Mouse (Mus musculus): Measurements from ENCODE around the gene Sh3bp4. TPM values are rescaled to one million over a fixed set of nuclear protein-coding genes. Genes with fewer than 3 reads are reported as not detected.
A peak's percentile ranks its signal among the peaks of the same experiment; 100 is the strongest.

The Sh3bp4 gene
- total RNA-seq (2015; ENCODE audit: low replicate concordance): 0.72 TPM in 1 of 2 replicates, not detected in the other
- not detected in 2 replicates for total RNA-seq (2017; ENCODE audit: low replicate concordance)

DNA sequence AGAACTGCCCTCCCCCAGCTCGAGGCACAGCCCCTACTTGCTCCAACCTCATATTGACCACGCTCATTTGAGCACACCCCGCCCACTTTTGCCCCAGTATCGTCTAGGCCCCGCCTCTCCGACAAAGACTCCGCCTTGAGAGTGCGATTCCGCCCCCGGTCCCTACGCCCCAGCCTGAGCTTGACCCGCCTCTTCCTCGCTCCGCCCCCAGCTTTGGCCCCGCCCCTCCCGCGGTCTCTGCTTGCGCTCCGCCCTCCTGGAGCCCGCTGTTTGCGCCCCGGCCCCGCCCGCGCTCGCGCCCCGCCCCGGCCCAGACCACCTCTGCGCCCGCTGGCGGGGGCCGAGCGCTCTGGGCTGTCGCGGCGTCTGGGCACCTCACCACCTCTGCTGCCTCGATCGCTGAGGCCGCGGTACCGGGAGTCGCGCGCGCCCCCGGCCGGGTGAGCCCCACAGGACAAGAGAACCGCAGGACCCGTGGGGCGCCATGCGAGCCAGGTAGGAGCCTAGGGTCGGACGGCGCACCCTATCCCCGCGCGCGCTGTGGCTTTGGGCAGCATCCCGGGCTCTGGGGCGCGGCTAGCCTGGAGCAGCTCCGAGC lies at the start of gene Sh3bp4:
Gene Sh3bp4, plus strand, starts transcription at position 313 of the 598 bp plus-strand sequence.
- peak; percentile 49; the same call in 1 of the 2 replicates for ATAC-seq (replicated peaks; ENCODE audit: low FRiP score, poor library complexity, severe bottlenecking)

DNA sequence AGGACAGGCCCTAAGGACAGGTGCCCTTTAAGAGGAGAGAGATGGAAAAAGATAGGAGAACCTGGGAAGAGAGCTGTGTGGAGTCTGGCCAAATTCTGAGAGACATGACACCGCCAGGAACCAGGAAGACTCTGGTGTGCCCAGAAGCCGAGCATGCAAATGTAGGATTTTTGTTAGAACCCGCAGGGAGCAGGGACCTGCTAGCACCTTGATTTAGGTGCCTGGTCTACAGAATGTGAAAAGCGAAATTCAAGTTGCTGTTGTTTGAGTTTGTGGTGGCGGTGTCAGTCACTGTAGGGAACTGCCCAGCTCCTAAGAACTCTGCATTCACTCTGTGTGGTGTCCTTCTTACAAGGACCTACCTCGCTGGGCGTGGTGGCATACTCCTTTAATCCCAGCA lies 47.2 kb upstream of the Sh3bp4 start:
- ATAC-seq (replicated peaks; ENCODE audit: low FRiP score, poor library complexity, severe bottlenecking): no peak

DNA sequence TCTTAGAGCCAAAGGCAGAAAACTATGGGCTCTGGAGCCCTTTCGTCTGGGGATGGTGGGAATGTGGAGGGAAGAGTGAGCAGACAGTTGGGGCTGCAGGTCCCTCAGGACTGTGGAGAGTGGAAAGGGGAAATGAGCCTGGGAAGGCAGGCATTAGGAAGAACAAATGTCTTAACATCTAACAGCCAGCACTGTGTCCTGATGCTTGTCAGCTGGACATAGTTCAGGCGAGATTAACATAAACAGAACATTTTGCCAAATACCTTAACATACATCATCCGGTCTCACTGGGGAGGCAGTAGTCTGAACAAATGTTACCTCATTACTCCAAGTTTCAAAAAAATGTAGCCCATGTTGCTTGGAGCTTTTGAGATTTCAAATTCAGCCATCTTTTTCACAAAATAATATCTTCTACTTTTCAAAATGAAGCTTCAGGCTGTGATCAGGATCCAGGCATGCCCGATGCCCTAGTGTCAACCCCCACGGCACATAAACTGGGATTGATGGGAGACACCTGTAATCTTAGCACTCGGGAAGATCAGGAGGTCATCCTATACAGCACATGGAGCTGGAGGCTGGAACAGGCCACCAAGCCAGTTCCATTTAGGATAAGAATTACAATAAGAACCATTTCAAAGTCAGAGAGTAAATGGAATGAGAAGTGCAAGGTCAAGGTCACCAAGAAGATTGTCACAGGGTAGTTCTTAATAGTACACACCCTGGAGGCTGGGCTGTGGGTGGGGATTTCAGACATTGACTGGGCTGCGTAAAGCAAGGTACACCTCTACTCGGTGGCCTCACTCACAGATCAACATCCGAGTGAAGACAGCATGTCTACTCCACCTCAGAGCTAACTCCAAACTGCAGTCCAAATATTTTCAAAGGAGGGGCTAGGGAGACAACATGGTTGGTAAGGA lies 45.3 kb upstream of the Sh3bp4 start:
- ATAC-seq (replicated peaks; ENCODE audit: low FRiP score, poor library complexity, severe bottlenecking): no peak

DNA sequence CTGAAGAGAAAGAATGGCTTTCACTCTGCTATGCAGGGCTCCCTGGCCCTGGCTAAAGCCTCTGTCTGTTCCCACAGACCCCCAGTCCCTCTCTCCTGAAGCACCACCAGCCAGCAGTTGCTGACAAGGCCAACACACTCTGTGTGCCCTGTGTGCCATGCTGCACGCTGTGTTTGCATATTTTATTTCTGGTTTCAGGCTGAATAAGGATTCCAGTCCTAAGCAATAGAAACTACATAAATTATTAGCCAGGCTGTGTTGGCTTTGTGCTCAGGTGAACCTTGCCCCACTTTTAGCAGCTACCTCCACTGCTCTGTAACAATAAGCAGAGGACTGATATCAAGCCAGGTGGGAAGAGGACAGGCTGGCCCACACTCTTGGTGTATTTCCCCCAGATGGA lies 44.2 kb upstream of the Sh3bp4 start:
- ATAC-seq (replicated peaks; ENCODE audit: low FRiP score, poor library complexity, severe bottlenecking): no peak

DNA sequence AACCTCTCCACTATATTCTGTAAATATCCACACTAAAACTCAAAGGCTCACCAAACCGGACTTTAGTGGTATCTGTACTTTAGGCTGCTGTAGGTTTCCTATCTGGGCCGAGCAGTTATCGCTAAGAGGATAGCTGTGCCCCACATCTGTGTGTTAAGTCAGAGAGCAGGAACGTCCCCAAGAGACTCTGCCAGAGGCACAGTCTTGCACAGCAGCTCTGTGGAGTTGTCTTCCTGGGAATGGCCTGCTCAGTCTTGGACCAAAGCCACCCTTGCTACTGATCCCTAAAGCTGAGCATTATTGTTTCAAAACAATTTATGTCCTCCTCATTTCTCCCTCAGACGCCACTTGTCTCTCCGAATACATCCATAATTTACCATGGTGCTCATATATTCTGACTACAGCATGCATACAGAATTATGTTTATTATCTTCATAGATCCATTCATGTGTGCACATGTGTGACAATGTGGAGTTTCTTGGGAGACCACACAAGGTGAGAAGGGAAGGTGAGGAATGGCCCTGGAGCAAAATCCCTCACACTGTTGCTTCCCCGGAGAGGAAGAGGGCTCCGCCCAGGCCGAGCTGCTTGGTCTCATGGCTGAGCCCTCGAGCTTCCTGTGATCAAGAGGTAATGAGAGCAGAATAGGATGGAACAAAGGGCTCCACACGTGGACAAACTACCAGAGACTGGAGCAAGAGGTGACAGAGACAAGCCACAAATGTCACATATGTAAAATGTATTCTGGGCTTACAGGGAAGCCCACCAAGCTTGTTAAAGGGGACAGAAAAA lies 40.9 kb upstream of the Sh3bp4 start:
- no peak for ATAC-seq (replicated peaks; ENCODE audit: low FRiP score, poor library complexity, severe bottlenecking)

DNA sequence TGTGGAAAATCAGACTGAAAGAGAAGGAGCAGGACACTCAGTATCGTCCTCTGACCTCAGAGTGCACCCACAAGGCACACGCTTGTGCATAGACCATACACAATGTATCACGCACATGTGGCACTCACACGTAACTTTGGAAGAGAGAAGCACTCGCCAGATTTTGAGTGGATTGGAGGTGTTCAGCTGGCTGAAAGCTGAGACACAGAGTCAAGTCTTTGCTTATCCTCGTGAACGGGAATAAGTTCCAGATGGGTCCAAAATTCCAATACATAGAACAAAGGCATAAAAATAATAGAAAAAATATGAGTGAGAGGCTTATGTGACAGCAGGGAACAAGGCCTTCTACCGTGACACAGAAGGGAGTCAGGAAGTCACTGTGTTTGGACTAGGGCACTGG lies 36.6 kb upstream of the Sh3bp4 start:
- ATAC-seq (replicated peaks; ENCODE audit: low FRiP score, poor library complexity, severe bottlenecking): no peak

DNA sequence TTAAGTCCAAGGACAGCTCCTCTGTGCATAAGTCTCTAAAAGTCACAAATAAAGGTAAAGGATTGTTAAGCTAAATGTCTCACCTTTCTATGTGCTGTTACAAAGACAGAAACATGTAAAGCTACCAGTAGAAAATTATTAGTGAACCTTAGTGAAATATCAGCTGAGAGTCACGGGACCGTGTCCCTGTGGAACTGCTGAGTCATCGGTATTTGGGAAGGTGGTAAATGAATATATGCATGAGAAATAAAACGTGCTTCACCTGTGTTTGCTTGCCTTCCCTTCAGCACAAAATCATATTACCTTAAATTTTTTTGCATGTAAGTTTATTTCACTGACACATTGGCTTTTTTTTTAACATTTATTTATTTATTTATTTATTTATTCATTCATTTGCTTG lies 36.2 kb upstream of the Sh3bp4 start:
- ATAC-seq (replicated peaks; ENCODE audit: low FRiP score, poor library complexity, severe bottlenecking): no peak

DNA sequence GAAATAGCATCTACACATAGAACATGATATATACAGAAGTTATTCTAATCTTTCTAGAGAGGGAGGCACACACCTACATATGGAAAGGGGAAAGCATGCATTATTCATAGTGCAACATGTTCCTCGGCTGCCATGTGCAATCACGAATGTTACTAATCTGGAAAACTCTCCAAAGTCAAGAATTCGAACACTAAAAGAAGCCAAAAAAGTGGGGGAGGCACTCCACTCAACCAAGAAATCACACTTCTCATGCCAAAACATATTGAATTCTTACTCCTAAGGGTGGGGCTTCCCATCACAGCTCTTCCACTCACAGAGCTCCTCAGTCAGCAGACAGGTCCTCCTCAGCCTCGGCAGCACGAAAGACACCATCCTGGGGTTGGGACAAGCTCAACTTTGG lies 35.1 kb upstream of the Sh3bp4 start:
- no peak for ATAC-seq (replicated peaks; ENCODE audit: low FRiP score, poor library complexity, severe bottlenecking)

DNA sequence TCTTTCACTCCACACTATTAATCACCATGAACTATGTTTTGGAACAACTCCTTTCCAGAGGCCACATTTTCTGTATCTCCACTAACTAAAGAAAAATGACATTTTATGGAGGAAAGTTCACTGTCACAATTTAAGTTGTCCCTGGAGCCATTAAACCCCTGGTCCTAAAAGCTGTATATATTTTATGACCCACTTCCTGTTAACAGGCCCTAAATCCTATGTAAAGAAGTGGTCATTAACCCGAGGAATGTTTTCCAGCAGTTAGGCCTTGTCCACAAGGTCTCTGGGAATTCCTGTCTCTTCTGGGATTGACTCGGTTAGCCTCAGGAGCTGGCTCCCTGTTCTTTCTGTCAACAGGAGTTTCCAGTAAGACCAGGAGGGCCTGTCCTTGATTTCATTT lies 30.4 kb upstream of the Sh3bp4 start:
- ATAC-seq (replicated peaks; ENCODE audit: low FRiP score, poor library complexity, severe bottlenecking): no peak

DNA sequence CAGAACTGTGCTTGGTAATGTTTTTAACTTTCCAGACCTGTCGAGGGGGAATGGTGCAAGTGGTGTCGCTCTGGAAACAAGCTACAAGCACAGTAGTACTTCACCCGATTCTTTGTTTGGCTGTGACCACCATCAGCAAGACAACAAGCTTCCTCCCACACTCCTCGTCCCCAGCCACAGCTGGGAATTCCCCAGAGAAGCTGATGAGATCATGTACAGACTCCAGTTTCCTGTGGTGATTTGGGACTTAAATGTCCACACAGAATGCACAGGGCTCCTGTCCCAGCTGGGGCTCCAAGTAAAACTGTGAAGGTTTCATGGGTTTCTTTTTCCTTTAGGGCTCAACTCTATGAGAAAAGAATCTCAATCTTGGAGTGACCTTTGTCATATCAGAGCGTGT lies 28.9 kb upstream of the Sh3bp4 start:
- ATAC-seq (replicated peaks; ENCODE audit: low FRiP score, poor library complexity, severe bottlenecking): no peak

DNA sequence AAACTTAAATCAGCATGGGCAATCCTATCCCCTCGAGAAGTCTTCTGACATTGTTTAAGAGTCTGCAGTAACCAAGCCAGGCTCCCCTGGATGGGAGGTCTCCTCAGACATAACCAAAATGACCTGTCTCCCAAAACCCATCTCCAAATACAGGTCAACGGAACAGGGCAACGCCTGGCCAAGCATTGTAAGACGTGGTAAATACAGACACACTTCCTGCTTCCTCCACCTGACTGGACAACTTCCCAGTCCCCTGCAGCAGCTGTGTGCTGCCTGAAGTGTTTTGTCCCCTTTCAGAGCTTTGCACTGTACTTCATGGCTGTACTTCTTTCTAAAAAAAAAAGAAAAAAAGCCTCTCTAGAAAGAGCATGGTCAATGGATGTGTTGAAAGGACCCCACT lies 28.1 kb upstream of the Sh3bp4 start:
- ATAC-seq (replicated peaks; ENCODE audit: low FRiP score, poor library complexity, severe bottlenecking): no peak

DNA sequence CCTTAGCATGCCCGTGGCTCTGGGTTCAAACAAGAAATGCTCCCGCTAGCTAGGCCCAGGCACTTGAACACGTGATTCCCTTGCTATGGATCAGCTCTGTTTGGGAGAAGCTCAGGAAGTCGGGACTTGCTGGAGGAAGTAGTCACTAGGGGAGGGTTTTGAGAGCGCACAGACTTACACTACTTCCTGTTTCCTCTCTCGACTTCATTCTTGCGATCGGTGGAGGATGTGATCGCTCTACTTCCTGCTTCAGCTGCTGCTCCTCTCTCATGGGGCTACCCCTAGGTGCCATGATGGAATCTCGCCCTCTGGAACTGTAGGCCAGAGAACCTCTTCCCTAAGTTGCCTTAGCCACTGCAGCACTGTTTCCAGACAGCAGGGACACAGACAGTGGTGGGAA lies 27.3 kb upstream of the Sh3bp4 start:
- no peak for ATAC-seq (replicated peaks; ENCODE audit: low FRiP score, poor library complexity, severe bottlenecking)

DNA sequence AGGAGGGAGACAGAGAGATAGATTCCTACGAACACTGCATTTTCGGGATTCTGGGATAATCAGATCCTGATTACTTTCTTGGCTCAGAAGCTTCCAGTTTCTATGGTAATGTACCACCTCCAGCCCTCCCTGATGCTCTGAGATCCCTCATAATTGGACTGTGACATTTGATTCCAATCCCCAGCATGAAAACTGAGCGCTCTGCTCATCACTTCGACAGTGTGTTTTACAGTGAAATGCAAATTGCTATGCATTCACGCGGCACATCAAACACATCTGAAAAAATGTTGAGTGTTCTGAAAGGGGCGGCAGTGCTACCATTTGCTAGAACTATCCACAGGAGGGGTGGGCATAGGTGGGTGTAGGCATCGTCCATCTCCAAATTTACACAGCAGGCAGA lies 24.8 kb upstream of the Sh3bp4 start:
- no peak for ATAC-seq (replicated peaks; ENCODE audit: low FRiP score, poor library complexity, severe bottlenecking)

DNA sequence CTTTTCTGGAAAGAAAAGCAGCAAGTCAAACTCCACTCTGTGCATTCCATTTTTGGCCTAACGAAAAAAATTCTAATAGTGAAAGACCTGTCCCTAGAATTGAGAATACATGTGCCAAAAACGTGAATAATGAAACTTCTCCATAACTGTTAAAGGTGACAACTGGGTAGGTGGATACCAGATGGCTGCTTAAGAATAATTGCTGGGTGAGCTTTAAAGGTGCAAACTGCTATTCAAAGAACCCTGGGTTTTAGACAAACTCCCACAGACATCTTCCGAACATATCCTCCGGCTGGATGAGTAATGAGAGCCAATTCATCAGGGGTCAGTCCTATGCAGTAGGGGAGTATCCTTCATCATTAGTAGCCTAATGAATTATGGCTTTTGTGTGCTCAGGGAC lies 20.7 kb upstream of the Sh3bp4 start:
- no peak for ATAC-seq (replicated peaks; ENCODE audit: low FRiP score, poor library complexity, severe bottlenecking)

DNA sequence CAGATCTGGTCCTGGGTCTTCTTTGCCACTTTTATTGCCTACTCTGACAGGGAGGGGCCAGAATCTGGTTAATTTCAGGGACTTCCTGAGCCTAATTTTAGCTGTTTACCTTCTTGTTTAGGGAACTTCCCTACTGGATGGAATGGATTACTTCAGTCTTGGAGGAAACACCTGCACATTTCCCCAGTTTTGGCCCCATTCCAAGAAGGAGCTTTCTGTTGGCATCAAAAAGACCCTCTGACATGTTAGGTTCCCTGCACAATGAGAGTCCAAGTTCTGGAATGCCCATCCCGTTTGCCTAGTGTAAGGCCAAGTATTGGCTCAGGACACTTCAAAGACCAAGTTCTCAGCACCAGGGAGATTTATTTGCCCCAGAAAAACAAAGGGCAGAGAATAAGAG lies 14.0 kb upstream of the Sh3bp4 start:
- ATAC-seq (replicated peaks; ENCODE audit: low FRiP score, poor library complexity, severe bottlenecking): no peak

DNA sequence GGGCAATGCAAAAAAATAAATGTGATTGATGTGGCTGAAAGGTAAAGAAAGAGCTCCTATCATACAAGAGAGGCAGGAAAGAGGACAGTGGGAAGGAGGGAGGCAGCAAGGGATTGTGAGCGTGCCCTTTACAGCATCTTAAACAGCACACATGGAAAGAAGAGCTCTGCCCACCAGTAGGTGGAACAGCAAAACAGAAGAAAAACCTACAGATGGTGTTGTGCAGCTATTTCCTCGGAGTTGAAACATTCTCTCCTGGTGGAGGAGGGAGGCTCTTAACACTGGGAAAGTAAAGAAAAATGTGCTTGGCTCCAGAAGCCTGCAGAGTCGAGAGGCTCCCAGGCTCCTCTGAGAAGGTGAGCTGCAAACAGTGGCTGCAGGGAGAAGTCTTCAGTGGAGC lies 12.8 kb upstream of the Sh3bp4 start:
- ATAC-seq (replicated peaks; ENCODE audit: low FRiP score, poor library complexity, severe bottlenecking): no peak

DNA sequence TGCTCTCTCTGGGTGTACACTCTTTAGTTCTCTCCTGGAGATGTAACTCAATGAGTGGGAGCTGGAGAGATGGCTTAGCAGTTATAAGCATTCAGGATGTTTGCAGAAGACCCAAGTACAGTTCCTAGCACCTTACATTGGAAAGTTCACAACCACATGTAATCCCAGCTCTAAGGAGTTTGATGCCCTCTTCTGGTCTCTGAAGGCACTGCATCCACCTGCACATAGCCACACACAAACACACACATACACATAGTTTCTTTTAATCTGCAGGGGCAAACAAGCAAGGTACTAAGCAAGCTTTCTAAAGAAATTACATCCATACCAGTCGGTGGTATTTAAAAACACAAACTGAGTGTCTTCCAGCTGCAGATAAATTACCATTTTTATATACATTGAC lies 12.2 kb upstream of the Sh3bp4 start:
- ATAC-seq (replicated peaks; ENCODE audit: low FRiP score, poor library complexity, severe bottlenecking): no peak

DNA sequence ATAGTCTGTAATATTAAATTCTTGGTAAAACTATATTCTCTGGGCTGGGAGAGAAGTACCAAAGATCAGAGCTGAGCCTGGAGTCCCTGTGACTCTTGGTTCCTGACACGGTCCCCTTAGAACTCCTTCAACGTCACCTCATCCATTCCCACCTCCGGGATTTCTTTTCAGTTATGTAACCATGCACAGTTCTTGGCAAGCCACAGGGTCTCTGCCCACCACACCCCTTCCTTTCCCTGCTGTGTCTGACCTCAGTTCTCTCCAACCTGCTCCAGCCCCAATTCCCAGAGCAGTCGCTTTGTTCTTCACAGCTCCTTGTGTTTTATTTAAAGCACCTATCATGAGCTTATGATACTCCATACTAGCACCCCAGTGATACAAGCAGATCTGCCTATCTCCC lies 7.2 kb upstream of the Sh3bp4 start:
- no peak for ATAC-seq (replicated peaks; ENCODE audit: low FRiP score, poor library complexity, severe bottlenecking)

DNA sequence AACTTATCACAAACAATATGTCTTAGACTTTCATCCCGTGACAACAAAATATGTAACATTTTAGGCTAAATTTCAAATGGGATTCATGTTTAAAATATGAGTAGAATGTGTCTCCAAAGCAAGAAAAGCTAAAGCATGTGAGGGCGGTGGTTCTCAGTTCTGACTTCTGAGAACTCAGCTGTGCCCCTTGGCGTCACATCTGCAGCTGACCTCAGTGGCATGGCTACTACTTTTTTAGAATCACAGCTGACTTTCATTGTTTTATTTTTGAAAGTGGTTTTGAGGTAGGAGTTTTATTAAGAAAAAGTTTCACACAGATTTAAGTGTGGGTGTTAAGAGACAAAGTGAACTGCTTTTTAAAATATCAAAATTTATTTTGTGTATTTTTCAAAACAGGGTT lies 6.4 kb upstream of the Sh3bp4 start:
- ATAC-seq (replicated peaks; ENCODE audit: low FRiP score, poor library complexity, severe bottlenecking): no peak

DNA sequence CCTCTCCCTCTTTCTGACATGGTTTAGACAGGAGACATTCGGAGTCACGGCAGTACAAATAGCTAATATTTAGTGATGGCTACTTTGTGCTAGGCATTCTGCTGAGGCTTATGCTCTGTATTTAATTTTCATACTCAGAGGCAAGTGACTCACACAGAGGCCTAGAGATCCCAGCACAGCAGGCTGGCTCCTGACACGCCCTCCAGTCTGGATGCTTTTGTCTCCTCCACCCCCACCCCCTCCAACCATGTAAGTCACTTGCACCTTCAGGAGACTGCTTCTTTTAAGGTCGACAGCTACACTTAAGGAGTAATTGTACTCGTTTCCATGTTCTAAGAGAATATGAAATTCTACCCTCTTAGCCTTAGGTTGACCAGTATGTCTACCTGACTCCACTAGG lies 1.4 kb upstream of the Sh3bp4 start:
- ATAC-seq (replicated peaks; ENCODE audit: low FRiP score, poor library complexity, severe bottlenecking): no peak

Measured in erythroid progenitor cell, adult 5-6 weeks (primary cell).